Mouse (Mus musculus) heart, embryonic 15.5 days (tissue): Measurements from ENCODE around the gene Nup98. TPM values are rescaled to one million over a fixed set of nuclear protein-coding genes. Genes with fewer than 3 reads are reported as not detected.

Source experiments
- polyA plus RNA-seq: library from polyadenylated mRNA; unstranded; fragments of >200 nt; fragmentation: Nextera tagmentation; extraction: Ambion mirVana; gene quantifications from 2 replicates; pipeline ENCODE4 v1.2.1, GENCODE M21; 2015

Nup98 gene
- polyA plus RNA-seq, 1 experiment from 2014 or later, result 17.8 TPM

Other genes with a start within 250 kb of the Nup98 start
- 1.5 and 2.3 TPM in 2 replicates for gene Il18bp, start 191.5 kb downstream of the Nup98 start, polyA plus RNA-seq
- gene Rnf121, start 144.7 kb downstream of the Nup98 start, polyA plus RNA-seq, result 15.0 and 15.6 TPM in 2 replicates
- 18.9 and 22.0 TPM in 2 replicates for gene Xndc1, start 144.7 kb downstream of the Nup98 start, polyA plus RNA-seq
- 0.67 and 0.77 TPM in 2 replicates for gene Xntrpc, start 144.5 kb downstream of the Nup98 start, polyA plus RNA-seq
- gene Trpc2, start 127.1 kb downstream of the Nup98 start, polyA plus RNA-seq, result 0.09 TPM in 1 of 2 replicates, not detected in the other
- gene Art1, start 108.4 kb downstream of the Nup98 start, polyA plus RNA-seq, result 2.8 and 3.0 TPM in 2 replicates
- gene Art5, start 100.7 kb downstream of the Nup98 start, polyA plus RNA-seq, result 0.98 and 1.1 TPM in 2 replicates
- gene Chrna10, start 93.3 kb downstream of the Nup98 start, polyA plus RNA-seq, result 0.08 TPM in 1 of 2 replicates, not detected in the other
- gene Pgap2, start within 50 bp of the Nup98 start, polyA plus RNA-seq, result 50.8 and 59.0 TPM in 2 replicates
- gene Rhog, start 45.9 kb upstream of the Nup98 start, polyA plus RNA-seq, result 37.6 and 53.6 TPM in 2 replicates
- 14.7 and 16.5 TPM in 2 replicates for gene Stim1, start 57.6 kb upstream of the Nup98 start, polyA plus RNA-seq
- 99.0 and 126 TPM in 2 replicates for gene Rrm1, start 231.5 kb upstream of the Nup98 start, polyA plus RNA-seq